Mouse (Mus musculus) embryo, embryonic 11.5 days (tissue): Measurements from ENCODE around the gene Gm8978.
A peak's percentile ranks its signal among the peaks of the same experiment; 100 is the strongest.
"Not testable (repeated sequence)": the region's sequence is repeated elsewhere in the genome, so short reads cannot be mapped to it uniquely, and the experiment has no call there.

ENCODE experiments used
- DNase-seq: peaks from one replicate; pipeline ENCODE4 v3.0.0-alpha.2; 2012; ENCODE audit warnings: low read depth, low spot score

Gene Gm8978

GRCm38 (mm10) chr19:33625152-33625551 lies at the start of gene Gm8978:
TSS of gene Gm8978 (minus strand) at chr19:33625252.
- not testable (repeated sequence) for DNase-seq

- DNase-seq, result peak; percentile 34
These were observed 35.3 kb downstream of the Gm8978 start for GRCm38 (mm10) chr19:33589626-33590302.

- not testable (repeated sequence) for DNase-seq
These were observed 56.5 kb downstream of the Gm8978 start for GRCm38 (mm10) chr19:33568551-33568950.
